Mouse (Mus musculus) kidney, adult 2 months (tissue): ENCODE data around the gene Card14. TPM values are rescaled to one million over a fixed set of nuclear protein-coding genes. Genes with fewer than 3 reads are reported as not detected.
A peak's percentile ranks its signal among the peaks of the same experiment; 100 is the strongest.
"Not testable (repeated sequence)": the region's sequence is repeated elsewhere in the genome, so short reads cannot be mapped to it uniquely, and the experiment has no call there.

Experiments used
- DNase-seq: peaks from one replicate; pipeline ENCODE4 v3.0.0; 2021
- H3K27ac ChIP-seq: fragments of 200-500 bp; 2 replicates; pipeline ENCODE4 v1.5.1; 2012; ENCODE audit warnings: low read depth, low read length, control low read depth, inconsistent platforms; ENCODE audit not compliant: insufficient read depth
- H3K27me3 ChIP-seq: fragments of 200-500 bp; replicated peaks from 2 replicates; pipeline ENCODE4 v1.6.1; 2012; ENCODE audit warnings: mild to moderate bottlenecking, moderate library complexity, low read length, inconsistent platforms; ENCODE audit not compliant: control insufficient read depth, insufficient read depth
- H3K36me3 ChIP-seq: fragments of 200-500 bp; 2 replicates; pipeline ENCODE4 v1.6.1; 2012; ENCODE audit warnings: mild to moderate bottlenecking, moderate library complexity, low read length, inconsistent platforms; ENCODE audit not compliant: control insufficient read depth, insufficient read depth
- H3K4me1 ChIP-seq: fragments of 200-500 bp; 2 replicates; pipeline ENCODE4 v1.6.1; 2011; ENCODE audit warnings: low read length; ENCODE audit not compliant: control insufficient read depth, insufficient read depth
- H3K4me3 ChIP-seq: fragments of 200-500 bp; 2 replicates; pipeline ENCODE4 v1.5.1; 2011; ENCODE audit warnings: mild to moderate bottlenecking, low read depth, low read length, control low read depth; ENCODE audit not compliant: insufficient read depth
- CTCF ChIP-seq: fragments of 200-500 bp; conservative IDR thresholded peaks from 2 replicates; pipeline ENCODE4 v1.5.1; 2011; ENCODE audit warnings: low read depth, mild to moderate bottlenecking, control low read depth, low read length, moderate library complexity, mixed read lengths; ENCODE audit not compliant: insufficient read depth, insufficient read length
- POLR2A ChIP-seq: fragments of 200-500 bp; IDR thresholded peaks from one replicate; pipeline ENCODE4 v1.6.1; 2011; ENCODE audit warnings: low read depth, low read length, control low read depth
- WGBS: fragments of 180-500 bp; shearing (Covaris S2); methylation state at CpG from one replicate; pipeline ENCODE4 v1.1.7; 2018; 5-methylcytosine and 5-hydroxymethylcytosine counted together
- polyA plus RNA-seq: library from polyadenylated mRNA; depleted of rRNA; stranded (reverse); fragments of >200 nt; gene quantifications from 2 replicates; pipeline ENCODE4 v1.2.3, GENCODE M21; 2012

Card14 gene
- polyA plus RNA-seq, 1 experiment, result 3.7 TPM

DNA sequence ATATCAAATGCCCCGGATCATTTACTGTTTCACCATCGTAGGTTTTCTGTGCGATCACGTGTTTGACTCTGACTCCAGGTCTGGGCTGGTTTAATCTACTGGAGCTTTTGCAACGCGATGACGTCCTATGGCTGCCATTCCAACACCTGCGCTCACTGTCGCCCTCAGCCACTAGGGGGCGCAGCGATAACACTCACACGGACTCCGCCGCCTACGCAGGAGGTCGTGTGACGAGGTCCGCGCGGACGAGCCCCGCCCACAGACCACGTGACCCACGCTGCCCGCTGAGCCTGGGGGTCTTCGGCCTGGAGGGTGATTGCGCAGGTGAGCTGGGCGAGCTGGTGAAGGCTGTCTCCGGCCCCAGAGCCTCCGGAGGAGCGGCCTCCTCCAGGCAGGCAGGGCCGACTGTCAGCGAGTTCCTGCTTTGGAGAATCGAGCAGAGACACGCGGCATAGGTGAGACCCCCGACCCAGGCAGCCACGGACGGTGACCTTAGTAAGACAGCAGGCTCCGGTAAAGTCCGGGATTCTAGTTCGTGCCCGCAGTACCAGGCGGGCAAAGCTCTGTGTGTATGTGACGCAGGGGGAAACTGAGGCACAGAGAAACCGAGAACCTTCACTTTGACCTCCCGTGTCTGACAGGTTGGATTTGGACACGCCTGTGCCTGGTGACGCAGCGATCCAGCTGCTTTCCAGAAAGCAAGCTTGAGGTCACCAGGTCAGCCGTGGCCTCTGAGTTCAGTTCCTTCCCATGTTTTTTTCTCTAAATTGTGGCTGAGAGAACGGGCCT is 39.6 kb upstream of the Card14 start, which contains the start of gene Gaa:
TSS of gene Gaa (plus strand) at position 120 of the 789 bp plus-strand sequence.
- 2% methylated on average over 52 of the region's 52 CpGs for WGBS
- Histone ChIP-seq H3K36me3 (no peaks in the 10 kb centered on the region), H3K27me3 (no peaks in the 10 kb centered on the region), H3K4me3 (peak within 1 kb of the TSS; percentile 80), H3K27ac (peak within 1 kb of the TSS; percentile 79), H3K4me1 (peaks cover 5% of the 10 kb centered on the region; the same call in 1 of the 2 replicates)
- TF ChIP-seq CTCF, result peak; percentile 96
- TF ChIP-seq POLR2A, result no peak
- DNase-seq, result peak; percentile 96

DNA sequence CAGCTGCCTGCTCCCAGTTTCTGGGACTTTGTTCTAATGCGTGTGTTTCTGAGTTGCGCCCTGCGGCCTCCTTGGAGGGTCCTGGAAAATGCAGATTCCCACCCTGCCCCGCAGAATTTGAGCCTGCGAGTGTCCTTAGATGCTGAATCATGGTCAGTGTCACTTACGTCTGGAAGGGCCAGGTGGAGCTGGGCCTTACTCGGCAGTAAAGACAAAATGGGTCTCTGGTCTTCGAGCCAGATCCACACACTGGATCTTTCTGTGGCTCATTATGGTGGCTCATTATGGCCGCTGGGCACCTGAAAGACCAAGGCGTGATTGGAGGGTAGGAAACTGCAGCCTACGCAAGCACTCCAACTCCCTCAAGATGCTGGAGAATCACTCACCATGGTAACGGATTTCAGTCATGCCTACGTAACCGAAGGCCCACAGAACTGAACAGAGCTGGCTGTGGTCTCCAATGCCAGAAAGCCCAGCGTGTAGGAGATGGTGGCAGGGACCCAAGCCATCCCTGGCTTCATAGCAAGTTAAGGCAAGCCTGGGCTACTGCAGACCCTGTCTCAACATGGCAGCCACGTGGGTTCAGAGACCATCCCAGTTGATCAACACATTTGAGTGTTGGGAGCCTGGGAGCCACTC is 38.9 kb upstream of the Card14 start:
- Histone ChIP-seq H3K4me1 (peaks cover 5% of the 10 kb centered on the region; the same call in 1 of the 2 replicates), H3K36me3 (no peaks in the 10 kb centered on the region), H3K27me3 (no peaks in the 10 kb centered on the region), H3K27ac (no peak overlapping the region), H3K4me3 (peak overlapping the region; percentile 80; the same call in 1 of the 2 replicates)
- TF ChIP-seq CTCF (no peak), POLR2A (no peak)
- 79% methylated on average over 16 of the region's 16 CpGs for WGBS
- DNase-seq, result no peak

DNA sequence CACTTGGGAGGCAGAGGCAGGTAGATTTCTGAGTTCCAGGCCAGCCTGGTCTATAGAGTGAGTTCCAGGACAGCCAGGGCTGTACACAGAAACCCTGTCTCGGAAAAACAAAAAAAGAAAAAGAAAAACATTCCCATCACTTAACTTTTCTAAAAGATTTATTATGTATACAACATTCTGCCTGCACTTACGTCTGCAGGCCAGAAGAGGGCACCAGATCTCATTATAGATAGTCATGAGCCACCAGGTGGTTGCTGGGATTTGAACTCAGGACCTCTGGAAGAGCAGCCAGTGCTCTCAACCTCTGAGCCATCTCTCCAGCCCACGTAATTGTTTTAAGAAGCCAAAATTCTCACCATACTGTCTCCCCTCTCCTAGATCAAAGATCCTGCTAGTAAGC is 35.1 kb upstream of the Card14 start:
- H3K27me3 ChIP-seq, H3K4me1 ChIP-seq, H3K36me3 ChIP-seq, DNase-seq, H3K27ac ChIP-seq, H3K4me3 ChIP-seq: not testable (repeated sequence)
- 74% methylated on average over 3 of the region's 3 CpGs for WGBS
- TF ChIP-seq CTCF, result peak; percentile 29; the same call in 1 of the 2 replicates

- WGBS, result 83% methylated on average over 8 of the region's 8 CpGs
- no peak for DNase-seq
- Histone ChIP-seq H3K27ac (no peak overlapping the region), H3K4me1 (no peaks in the 10 kb centered on the region), H3K27me3 (no peaks in the 10 kb centered on the region), H3K4me3 (no peak overlapping the region), H3K36me3 (no peaks in the 10 kb centered on the region)
- 0 out of 2 replicates have a peak, but pooled peaks have one; percentile 22 for TF ChIP-seq CTCF
- TF ChIP-seq POLR2A, result no peak
Measured at GRCm38 (mm10) chr11:119273186-119273930, 34.2 kb upstream of the Card14 start.

- H3K27me3 ChIP-seq, result no peaks in the 10 kb centered on the region
- 84% methylated on average over 15 of the region's 15 CpGs for WGBS
- H3K4me1 ChIP-seq, result no peaks in the 10 kb centered on the region
- TF ChIP-seq POLR2A (no peak), CTCF (no peak)
- H3K36me3 ChIP-seq, result no peaks in the 10 kb centered on the region
- H3K4me3 ChIP-seq, result no peak overlapping the region
- H3K27ac ChIP-seq, result no peak overlapping the region
- no peak for DNase-seq
Measured at GRCm38 (mm10) chr11:119281030-119281429, 26.5 kb upstream of the Card14 start.

- Histone ChIP-seq H3K27me3 (no peaks in the 10 kb centered on the region), H3K4me3 (no peak overlapping the region), H3K36me3 (no peaks in the 10 kb centered on the region; the same call in 1 of the 2 replicates), H3K4me1 (no peaks in the 10 kb centered on the region), H3K27ac (no peak overlapping the region)
- DNase-seq, result peak; percentile 50
- 47% methylated on average over 9 of the region's 9 CpGs for WGBS
- TF ChIP-seq POLR2A (no peak), CTCF (no peak)
Measured at GRCm38 (mm10) chr11:119285791-119286527, 21.6 kb upstream of the Card14 start.
